Mouse (Mus musculus): ENCODE data around the gene Dlec1. TPM values are rescaled to one million over a fixed set of nuclear protein-coding genes. Genes with fewer than 3 reads are reported as not detected.

Gene Dlec1
- polyA plus RNA-seq, 1 experiment, result 0.07 TPM

DNA sequence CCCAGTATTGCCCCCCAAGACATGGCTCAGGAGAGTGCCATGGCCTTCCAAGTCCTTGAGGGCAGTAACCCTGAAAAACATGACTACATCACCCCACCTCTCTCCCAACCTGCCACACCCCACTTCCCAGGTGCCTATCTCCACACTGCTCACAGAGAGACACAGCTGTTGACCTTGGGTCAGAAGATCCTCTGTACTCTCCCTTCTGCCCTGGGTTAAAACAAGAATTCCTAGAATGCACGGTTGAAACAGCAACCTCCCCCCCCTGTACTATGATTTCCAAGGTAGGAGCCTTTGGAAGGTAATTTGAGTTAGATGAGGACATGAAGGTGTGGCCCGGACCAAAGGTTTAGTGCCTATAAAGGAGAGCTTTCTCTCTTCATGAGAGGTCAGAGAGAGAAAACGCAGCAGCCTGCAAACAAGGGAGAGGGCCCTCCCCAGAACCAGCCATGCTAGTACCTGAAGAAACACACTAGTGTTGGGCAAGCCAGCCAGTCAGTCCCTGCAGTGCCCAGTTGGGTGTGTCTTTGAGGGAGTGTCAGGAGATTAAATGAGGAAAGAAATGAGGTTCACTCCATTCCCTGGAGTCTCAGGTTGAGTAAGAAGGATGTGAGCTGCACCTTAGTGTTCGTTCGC is 22.1 kb upstream of the Dlec1 start:
- H3K36me3 ChIP-seq (ENCODE audit: control insufficient read depth, insufficient read depth), result no peaks in the 10 kb centered on the region

DNA sequence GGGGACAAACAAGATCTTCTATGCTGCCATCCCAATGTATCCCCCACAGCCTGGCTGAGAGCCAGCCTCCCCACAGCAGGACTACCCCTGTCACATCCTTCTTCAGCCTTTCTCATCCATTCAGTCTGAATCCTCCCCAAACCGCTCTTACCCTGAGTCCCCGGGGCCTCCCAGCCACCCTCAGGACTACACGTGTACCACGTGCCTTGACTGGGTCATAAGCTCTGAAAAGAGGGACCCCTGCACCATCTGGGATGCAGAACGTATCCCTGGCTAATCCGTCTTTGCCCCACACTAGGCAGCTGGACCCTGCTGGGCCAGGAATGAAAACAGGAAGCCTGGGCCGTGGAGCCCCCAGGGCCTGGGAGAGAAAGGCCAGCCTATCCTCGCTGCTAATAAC is 20.2 kb upstream of the Dlec1 start:
- Histone ChIP-seq H3K36me3 (ENCODE audit: control insufficient read depth, insufficient read depth) (no peaks in the 10 kb centered on the region), H3K4me3 (no peak overlapping the region), H3K4me2 (ENCODE audit: low read depth) (no peak overlapping the region), H3K27me3 (ENCODE audit: control insufficient read depth, insufficient read depth, insufficient read length) (no peaks in the 10 kb centered on the region), H3ac (ENCODE audit: control insufficient read depth, insufficient read length) (no peak overlapping the region), H3K79me2 (ENCODE audit: control insufficient read depth, insufficient read depth) (no peaks in the 10 kb centered on the region)
- no peak for TF ChIP-seq SRF (IDR thresholded peaks at IDR 0.05; ENCODE audit: control insufficient read depth, insufficient read length, low read depth)

More for the DNA sequence above, 22.1 kb upstream of the Dlec1 start:
- TF ChIP-seq MYOG (IDR thresholded peaks at IDR 0.05; ENCODE audit: control insufficient read depth in 1 of 3, insufficient read depth in 1 of 3, insufficient read length in 2 of 3, low read depth in 2 of 3), result no peak
- TF ChIP-seq MAX (IDR thresholded peaks at IDR 0.05; ENCODE audit: low read depth), result no peak
- no peak for TF ChIP-seq TCF12 (IDR thresholded peaks at IDR 0.05; ENCODE audit: insufficient read depth, poor library complexity, severe bottlenecking)
- Histone ChIP-seq H3K27me3 (ENCODE audit: control insufficient read depth, insufficient read depth, insufficient read length) (no peaks in the 10 kb centered on the region), H3K79me2 (ENCODE audit: control insufficient read depth, insufficient read depth) (no peaks in the 10 kb centered on the region), H3K4me3 (no peak overlapping the region), H3ac (ENCODE audit: control insufficient read depth, insufficient read length) (no peak overlapping the region), H3K4me2 (ENCODE audit: low read depth) (no peak overlapping the region)

DNA sequence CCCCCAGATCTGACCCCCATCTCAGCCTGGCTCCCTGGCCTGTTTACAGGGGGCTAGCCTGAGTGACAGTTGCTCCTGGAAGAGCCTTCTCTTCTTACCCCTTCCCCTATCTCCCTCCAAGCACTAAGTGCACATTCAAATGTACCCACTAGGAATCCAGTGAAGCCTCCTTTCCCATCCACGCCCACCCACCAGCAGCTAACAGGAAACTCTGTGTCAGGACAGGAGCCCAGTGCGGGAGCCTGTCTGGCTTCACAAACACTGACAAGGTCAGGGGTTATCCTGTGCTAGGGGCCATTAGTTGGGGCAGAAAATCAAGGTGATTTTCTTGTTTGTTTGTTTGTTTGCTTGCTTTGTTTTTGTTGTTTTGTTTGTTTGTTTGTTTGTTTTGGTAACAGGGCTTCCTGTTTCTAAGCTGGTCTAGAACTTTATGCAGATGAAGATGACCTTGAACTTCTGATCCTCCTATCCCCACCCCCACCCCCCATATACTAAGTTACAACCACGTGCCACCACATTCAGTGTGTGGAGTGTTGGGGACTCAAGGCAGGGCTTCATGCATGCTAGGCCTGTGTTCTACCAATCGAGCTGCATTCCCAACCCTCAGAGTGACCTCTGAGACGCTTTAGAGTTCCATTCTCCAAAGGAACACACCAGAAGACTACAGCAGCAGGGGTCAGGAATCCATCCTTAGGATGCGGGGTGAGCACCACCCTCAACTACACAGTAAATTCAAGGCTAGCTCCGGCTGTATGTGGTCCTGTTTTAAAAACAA is 19.4 kb upstream of the Dlec1 start:
- Histone ChIP-seq H3ac (ENCODE audit: control insufficient read depth, insufficient read length) (no peak overlapping the region), H3K79me2 (ENCODE audit: control insufficient read depth, insufficient read depth) (no peaks in the 10 kb centered on the region), H3K4me2 (ENCODE audit: low read depth) (no peak overlapping the region), H3K4me3 (no peak overlapping the region), H3K36me3 (ENCODE audit: control insufficient read depth, insufficient read depth) (no peaks in the 10 kb centered on the region), H3K27me3 (ENCODE audit: control insufficient read depth, insufficient read depth, insufficient read length) (no peaks in the 10 kb centered on the region)
- TF ChIP-seq MYOD1 (IDR thresholded peaks at IDR 0.05; ENCODE audit: control insufficient read depth in 1 of 3, insufficient read length in 2 of 3, low read depth in 2 of 3) (no peak), POLR2A (IDR thresholded peaks at IDR 0.05; ENCODE audit: insufficient read length, low read depth) (no peak), MYOG (IDR thresholded peaks at IDR 0.05; ENCODE audit: control insufficient read depth in 1 of 3, insufficient read depth in 1 of 3, insufficient read length in 2 of 3, low read depth in 2 of 3) (no peak), E2F4 (IDR thresholded peaks at IDR 0.05; ENCODE audit: insufficient read depth) (no peak), REST (IDR thresholded peaks at IDR 0.05; ENCODE audit: insufficient read depth, insufficient read length) (no peak), SRF (IDR thresholded peaks at IDR 0.05; ENCODE audit: control insufficient read depth, insufficient read length, low read depth) (no peak), POLR2AphosphoS2 (IDR thresholded peaks at IDR 0.05; ENCODE audit: insufficient read length, low read depth) (no peak), USF1 (IDR thresholded peaks at IDR 0.05; ENCODE audit: low read depth) (no peak), CEBPB (IDR thresholded peaks at IDR 0.05; ENCODE audit: insufficient read depth, poor library complexity, severe bottlenecking) (no peak), TCF3 (IDR thresholded peaks at IDR 0.05; ENCODE audit: insufficient read length, low read depth) (no peak)

DNA sequence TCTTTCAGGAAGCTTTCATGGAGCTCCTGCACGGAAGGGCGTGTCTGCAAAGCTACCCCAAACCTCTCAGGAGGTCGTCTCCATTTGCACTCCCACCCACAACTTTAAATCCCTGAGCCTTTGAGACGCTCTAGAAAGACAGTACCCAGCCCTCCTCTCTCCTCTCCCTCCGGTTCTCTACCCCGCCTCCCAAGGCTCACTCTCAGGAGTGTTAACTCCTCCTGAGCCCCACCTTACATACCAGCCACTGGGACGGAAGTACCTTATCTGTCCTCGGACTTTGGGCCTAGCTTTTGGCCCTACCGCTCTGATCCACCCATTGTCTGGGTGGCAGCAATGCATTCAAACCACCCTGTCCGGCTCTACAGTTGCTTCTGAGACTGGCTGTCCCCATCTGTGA is 18.3 kb upstream of the Dlec1 start:
- Histone ChIP-seq H3K4me3 (no peak overlapping the region), H3K36me3 (ENCODE audit: control insufficient read depth, insufficient read depth) (no peaks in the 10 kb centered on the region), H3K4me2 (ENCODE audit: low read depth) (no peak overlapping the region), H3K27me3 (ENCODE audit: control insufficient read depth, insufficient read depth, insufficient read length) (no peaks in the 10 kb centered on the region), H3ac (ENCODE audit: control insufficient read depth, insufficient read length) (no peak overlapping the region), H3K79me2 (ENCODE audit: control insufficient read depth, insufficient read depth) (no peaks in the 10 kb centered on the region)
- TF ChIP-seq CEBPB (IDR thresholded peaks at IDR 0.05; ENCODE audit: insufficient read depth, poor library complexity, severe bottlenecking) (no peak), MYOG (IDR thresholded peaks at IDR 0.05; ENCODE audit: control insufficient read depth in 1 of 3, insufficient read depth in 1 of 3, insufficient read length in 2 of 3, low read depth in 2 of 3) (no peak), MYOD1 (IDR thresholded peaks at IDR 0.05; ENCODE audit: control insufficient read depth in 1 of 3, insufficient read length in 2 of 3, low read depth in 2 of 3) (no peak), USF1 (IDR thresholded peaks at IDR 0.05; ENCODE audit: low read depth) (no peak), TCF3 (IDR thresholded peaks at IDR 0.05; ENCODE audit: insufficient read length, low read depth) (no peak), SRF (IDR thresholded peaks at IDR 0.05; ENCODE audit: control insufficient read depth, insufficient read length, low read depth) (no peak), TCF12 (IDR thresholded peaks at IDR 0.05; ENCODE audit: insufficient read depth, poor library complexity, severe bottlenecking) (no peak), MAX (IDR thresholded peaks at IDR 0.05; ENCODE audit: low read depth) (no peak), POLR2A (IDR thresholded peaks at IDR 0.05; ENCODE audit: insufficient read length, low read depth) (no peak)

DNA sequence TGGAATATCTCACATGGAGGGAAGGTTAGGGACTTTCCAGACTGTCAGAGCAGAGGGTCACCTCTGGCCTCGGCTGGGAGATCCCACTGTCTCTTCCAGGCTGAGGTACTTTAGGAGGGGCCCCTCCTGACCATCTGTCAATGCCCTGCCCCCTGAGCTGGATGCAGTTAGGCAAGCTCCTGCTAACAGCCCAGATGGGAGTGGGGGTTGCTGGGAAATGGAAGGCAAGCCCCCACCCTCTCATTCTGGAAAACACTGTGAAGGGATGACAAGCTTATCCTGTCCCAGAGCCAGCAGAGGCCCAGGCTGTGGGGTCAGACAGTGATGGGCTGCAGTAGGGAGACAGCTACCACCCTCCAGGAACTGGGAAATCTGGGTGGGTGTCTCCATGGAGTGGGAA is 15.8 kb upstream of the Dlec1 start:
- H3K4me3 ChIP-seq, result no peak overlapping the region

More for the DNA sequence above, 15.8 kb upstream of the Dlec1 start:
- TF ChIP-seq POLR2AphosphoS2 (IDR thresholded peaks at IDR 0.05; ENCODE audit: insufficient read length, low read depth) (no peak), SRF (IDR thresholded peaks at IDR 0.05; ENCODE audit: control insufficient read depth, insufficient read length, low read depth) (no peak), MAX (IDR thresholded peaks at IDR 0.05; ENCODE audit: low read depth) (no peak), MYOG (IDR thresholded peaks at IDR 0.05; ENCODE audit: control insufficient read depth in 1 of 3, insufficient read depth in 1 of 3, insufficient read length in 2 of 3, low read depth in 2 of 3) (no peak), REST (IDR thresholded peaks at IDR 0.05; ENCODE audit: insufficient read depth, insufficient read length) (no peak), TCF3 (IDR thresholded peaks at IDR 0.05; ENCODE audit: insufficient read length, low read depth) (no peak), POLR2A (IDR thresholded peaks at IDR 0.05; ENCODE audit: insufficient read length, low read depth) (no peak), CEBPB (IDR thresholded peaks at IDR 0.05; ENCODE audit: insufficient read depth, poor library complexity, severe bottlenecking) (no peak)
- Histone ChIP-seq H3K79me2 (ENCODE audit: control insufficient read depth, insufficient read depth) (no peaks in the 10 kb centered on the region), H3ac (ENCODE audit: control insufficient read depth, insufficient read length) (no peak overlapping the region), H3K27me3 (ENCODE audit: control insufficient read depth, insufficient read depth, insufficient read length) (no peaks in the 10 kb centered on the region), H3K4me2 (ENCODE audit: low read depth) (no peak overlapping the region), H3K36me3 (ENCODE audit: control insufficient read depth, insufficient read depth) (no peaks in the 10 kb centered on the region)
